Comparison of ENCODE assay signal across 22 mouse cellular contexts in genomic region chr12:109396614-109397013, GRCm38 (mm10). TPM values are rescaled to one million over a fixed set of nuclear protein-coding genes. Genes with fewer than 3 reads are reported as not detected.
DNase-seq lines count a peak whose midpoint lies in the region; ATAC-seq lines count a peak whose summit lies in the region.
"Had no signal": no experiment of that assay in that cellular context is flagged by ENCODE, and none has a peak within 500 bp of the region (broad histone marks: within the 10 kb centered on the region; RNA-seq: fewer than 3 reads in every experiment).

No protein-coding gene starts in this region.

- peak overlapping the region; percentile 69 for H3K27ac ChIP-seq in hindbrain, embryonic 10.5 days
- no peak overlapping the region for H3K27ac ChIP-seq in hindbrain, embryonic 11.5 days (ENCODE audit: low read depth, low read length)
- H3K27ac ChIP-seq in limb, embryonic 15.5 days, result peak overlapping the region; percentile 76; the same call in 1 of the 2 replicates
- no peak overlapping the region for H3K27ac ChIP-seq in limb, embryonic 10.5 days
- 0 out of 2 replicates have a peak overlapping the region, but pooled peaks have one; percentile 58 for H3K27ac ChIP-seq in stomach, embryonic 14.5 days (ENCODE audit: low read length)
- H3K27ac ChIP-seq: embryonic facial prominence, embryonic 12.5 days; forebrain, embryonic 12.5 days; gastrocnemius, adult 2 months; hindbrain, embryonic 12.5 days had no signal

- H3K9me3 ChIP-seq in hindbrain, embryonic 10.5 days, result no peaks in the 10 kb centered on the region
- H3K9me3 ChIP-seq in hindbrain, embryonic 11.5 days (ENCODE audit: control insufficient read depth, low read length), result no peaks in the 10 kb centered on the region
- H3K9me3 ChIP-seq in limb, embryonic 15.5 days, result no peaks in the 10 kb centered on the region
- H3K9me3 ChIP-seq in limb, embryonic 10.5 days (replicated peaks), result no peaks in the 10 kb centered on the region
- H3K9me3 ChIP-seq in stomach, embryonic 14.5 days (ENCODE audit: control insufficient read depth, low read depth, low read length), result no peaks in the 10 kb centered on the region
- H3K9me3 ChIP-seq: embryonic facial prominence, embryonic 12.5 days; forebrain, embryonic 12.5 days; hindbrain, embryonic 12.5 days had no signal

- H3K9ac ChIP-seq in hindbrain, embryonic 11.5 days (ENCODE audit: low read depth, low read length), result no peak overlapping the region
- no peak overlapping the region for H3K9ac ChIP-seq in limb, embryonic 15.5 days
- H3K9ac ChIP-seq in stomach, embryonic 14.5 days (replicated peaks; ENCODE audit: low read depth, low read length), result no peak overlapping the region
- H3K9ac ChIP-seq: embryonic facial prominence, embryonic 12.5 days; forebrain, embryonic 12.5 days; forebrain, postnatal 0 days; hindbrain, embryonic 12.5 days had no signal

- peaks cover 71% of the 10 kb centered on the region for H3K4me1 ChIP-seq in hindbrain, embryonic 10.5 days (replicated peaks)
- no peaks in the 10 kb centered on the region for H3K4me1 ChIP-seq in hindbrain, embryonic 11.5 days (replicated peaks; ENCODE audit: control insufficient read depth, insufficient read depth, low read length)
- peaks cover 59% of the 10 kb centered on the region for H3K4me1 ChIP-seq in limb, embryonic 15.5 days
- peaks cover 55% of the 10 kb centered on the region for H3K4me1 ChIP-seq in limb, embryonic 10.5 days
- peaks cover 37% of the 10 kb centered on the region for H3K4me1 ChIP-seq in stomach, embryonic 14.5 days (ENCODE audit: control insufficient read depth, insufficient read depth, low read length)

- WGBS in hindbrain, embryonic 10.5 days, result 81% methylated on average over 6 of the region's 6 CpGs
- 90% methylated on average over 6 of the region's 6 CpGs for WGBS in hindbrain, embryonic 11.5 days
- WGBS in limb, embryonic 15.5 days, result 85% methylated on average over 6 of the region's 6 CpGs
- 81% methylated on average over 6 of the region's 6 CpGs for WGBS in limb, embryonic 10.5 days
- 80% methylated on average over 6 of the region's 6 CpGs for WGBS in stomach, embryonic 14.5 days

- intact Hi-C loops in left cerebral cortex, postnatal 25 days (cut with DNase I), result no loop called here

- H3K4me2 ChIP-seq in hindbrain, embryonic 11.5 days (replicated peaks; ENCODE audit: low read depth, low read length), result no peak overlapping the region
- H3K4me2 ChIP-seq in limb, embryonic 15.5 days, result no peak overlapping the region
- no peak overlapping the region for H3K4me2 ChIP-seq in stomach, embryonic 14.5 days (replicated peaks; ENCODE audit: low read depth, low read length)
- H3K4me2 ChIP-seq: embryonic facial prominence, embryonic 12.5 days; forebrain, embryonic 12.5 days; heart, embryonic 11.5 days; hindbrain, embryonic 12.5 days had no signal

- DNase-seq in adrenal gland, postnatal 10 days, result peak; percentile 9
- DNase-seq in adrenal gland, adult 8-10 months, result no peak
- no peak for DNase-seq in hindbrain, embryonic 10.5 days (ENCODE audit: low spot score)
- DNase-seq in hindbrain, embryonic 11.5 days (ENCODE audit: low spot score), result no peak
- DNase-seq in limb, embryonic 10.5 days (ENCODE audit: low spot score), result no peak
- no peak for DNase-seq in left cerebral cortex, postnatal 25 days (ENCODE audit: low spot score in 2 of 2)
- DNase-seq: cerebellum, adult 11 months; cerebellum, adult 8-10 months; cerebellum, postnatal 14 days; forebrain, postnatal 0 days; gastrocnemius, adult 2 months; gastrocnemius, postnatal 25 days had no signal

- no peaks in the 10 kb centered on the region for H3K36me3 ChIP-seq in hindbrain, embryonic 10.5 days
- no peaks in the 10 kb centered on the region for H3K36me3 ChIP-seq in hindbrain, embryonic 11.5 days (ENCODE audit: control insufficient read depth, insufficient read depth, low read length)
- no peaks in the 10 kb centered on the region for H3K36me3 ChIP-seq in limb, embryonic 15.5 days
- no peaks in the 10 kb centered on the region for H3K36me3 ChIP-seq in limb, embryonic 10.5 days
- no peaks in the 10 kb centered on the region for H3K36me3 ChIP-seq in stomach, embryonic 14.5 days (ENCODE audit: control insufficient read depth, insufficient read depth, low read length)
- H3K36me3 ChIP-seq: embryonic facial prominence, embryonic 12.5 days; forebrain, embryonic 12.5 days; hindbrain, embryonic 12.5 days had no signal

- peaks cover 70% of the 10 kb centered on the region for H3K27me3 ChIP-seq in hindbrain, embryonic 10.5 days (ENCODE audit: insufficient read depth, poor library complexity, severe bottlenecking)
- peaks cover 5% of the 10 kb centered on the region; the same call in 1 of the 2 replicates for H3K27me3 ChIP-seq in hindbrain, embryonic 11.5 days (ENCODE audit: control insufficient read depth, insufficient read depth, low read length)
- H3K27me3 ChIP-seq in limb, embryonic 15.5 days, result peaks cover 7% of the 10 kb centered on the region; the same call in 1 of the 2 replicates
- peaks cover 39% of the 10 kb centered on the region for H3K27me3 ChIP-seq in limb, embryonic 10.5 days (ENCODE audit: low read depth, poor library complexity, severe bottlenecking)
- H3K27me3 ChIP-seq in stomach, embryonic 14.5 days (ENCODE audit: control insufficient read depth, insufficient read depth, low read length), result no peaks in the 10 kb centered on the region
- H3K27me3 ChIP-seq: CH12.LX had no signal

- ATAC-seq in hindbrain, embryonic 11.5 days (ENCODE audit: low FRiP score), result no peak
- ATAC-seq in limb, embryonic 15.5 days (ENCODE audit: insufficient number of reproducible peaks, low FRiP score, low TSS enrichment, low read depth), result no peak
- ATAC-seq in stomach, embryonic 14.5 days (ENCODE audit: insufficient number of reproducible peaks, insufficient read depth, low FRiP score, low read depth), result no peak
- ATAC-seq: forebrain, postnatal 0 days; intestine, embryonic 16.5 days had no signal

- no peak overlapping the region for H3K4me3 ChIP-seq in hindbrain, embryonic 10.5 days
- no peak overlapping the region for H3K4me3 ChIP-seq in hindbrain, embryonic 11.5 days (ENCODE audit: low read depth, low read length)
- no peak overlapping the region for H3K4me3 ChIP-seq in limb, embryonic 15.5 days
- no peak overlapping the region for H3K4me3 ChIP-seq in limb, embryonic 10.5 days
- H3K4me3 ChIP-seq in stomach, embryonic 14.5 days (ENCODE audit: low read depth, low read length), result no peak overlapping the region
- H3K4me3 ChIP-seq: embryonic facial prominence, embryonic 12.5 days; forebrain, embryonic 12.5 days; gastrocnemius, adult 2 months; hindbrain, embryonic 12.5 days had no signal

RNA-seq across cellular contexts. Expression of gene Dlk1, which starts 56.0 kb away (rescaled TPM):
- 100 to 1,000 TPM; 470 to 498 TPM for total RNA-seq in adrenal gland, postnatal 10 days (2021)
- total RNA-seq in adrenal gland, adult 8-10 months (2022), result 1,000 to 10,000 TPM in 1 of 4 experiments, 100 to 1,000 TPM in 3; 841 to 1,077 (median 912) TPM
- 64.4 and 82.8 TPM in 2 replicates for polyA plus RNA-seq in hindbrain, embryonic 10.5 days (2016; fragmentation: Nextera tagmentation; extraction: Ambion mirVana)
- 77.7 and 84.4 TPM in 2 replicates for polyA plus RNA-seq in hindbrain, embryonic 11.5 days (2014; fragmentation: Nextera tagmentation; extraction: Ambion mirVana)
- polyA plus RNA-seq in limb, embryonic 15.5 days (2015; fragmentation: Nextera tagmentation; extraction: Ambion mirVana), result 599 and 855 TPM in 2 replicates
- 106 and 159 TPM in 2 replicates for polyA plus RNA-seq in limb, embryonic 10.5 days (2016; fragmentation: Nextera tagmentation; extraction: Ambion mirVana)
- 477 and 553 TPM in 2 replicates for polyA plus RNA-seq in stomach, embryonic 14.5 days (2014; fragmentation: Nextera tagmentation; extraction: Ambion mirVana)
- 10 to 100 TPM in 1 of 2 experiments, 1 to 10 TPM in 1; 5.7 to 13.4 TPM for total RNA-seq in left cerebral cortex, postnatal 25 days (2021)
- total RNA-seq: CH12.LX; granulocyte monocyte progenitor cell, adult 5-6 weeks had no signal
- polyA plus RNA-seq: C2C12 had no signal

Comparison
In these comparisons a context has a peak if more than half of its experiments do, and no peak if none do; other contexts are left out.
1. H3K27ac ChIP-seq: peak in hindbrain, embryonic 10.5 days (single experiment), limb, embryonic 15.5 days (single experiment) and stomach, embryonic 14.5 days (single experiment); none in hindbrain, embryonic 11.5 days (single experiment) and limb, embryonic 10.5 days (single experiment).